Mouse (Mus musculus) limb, embryonic 11.5 days (tissue): ENCODE measurements around the gene Prss2. TPM values are rescaled to one million over a fixed set of nuclear protein-coding genes. Genes with fewer than 3 reads are reported as not detected.
A peak's percentile ranks its signal among the peaks of the same experiment; 100 is the strongest.
"Not testable (repeated sequence)": the region's sequence is repeated elsewhere in the genome, so short reads cannot be mapped to it uniquely, and the experiment has no call there.

Source experiments
- ATAC-seq: fragments of 200-750 bp; cut with Nextera tagmentation; 2 replicates; pipeline ENCODE4 v1.8.0; 2017; ENCODE audit warnings: low read depth; ENCODE audit not compliant: insufficient number of reproducible peaks, low FRiP score, low TSS enrichment
- DNase-seq: peaks from one replicate; pipeline ENCODE4 v3.0.0-alpha.2; 2015; ENCODE audit warnings: low spot score
- H3K27ac ChIP-seq: fragments of 300-500 bp; sonication (generic); replicated peaks from 2 replicates; pipeline ENCODE4 v1.5.1; 2014; ENCODE audit warnings: low read depth, mild to moderate bottlenecking, low read length
- H3K27me3 ChIP-seq: fragments of 300-500 bp; sonication (generic); 2 replicates; pipeline ENCODE4 v1.6.1; 2014; ENCODE audit warnings: mild to moderate bottlenecking, low read length, mixed read lengths; ENCODE audit not compliant: control insufficient read depth, insufficient read depth
- H3K36me3 ChIP-seq: fragments of 300-500 bp; sonication (generic); 2 replicates; pipeline ENCODE4 v1.6.1; 2014; ENCODE audit warnings: mild to moderate bottlenecking, low read length, moderate library complexity, mixed read lengths; ENCODE audit not compliant: control insufficient read depth, insufficient read depth
- H3K4me1 ChIP-seq: fragments of 300-500 bp; sonication (generic); 2 replicates; pipeline ENCODE4 v1.6.1; 2014; ENCODE audit warnings: low read length, mixed read lengths; ENCODE audit not compliant: control insufficient read depth, insufficient read depth
- H3K4me2 ChIP-seq: fragments of 300-500 bp; sonication (generic); 2 replicates; pipeline ENCODE4 v1.6.1; 2014; ENCODE audit warnings: low read depth, mild to moderate bottlenecking, moderate library complexity; ENCODE audit not compliant: severe bottlenecking
- H3K4me3 ChIP-seq: fragments of 300-500 bp; sonication (generic); 2 replicates; pipeline ENCODE4 v1.5.1; 2014; ENCODE audit warnings: low read depth, low read length
- H3K9ac ChIP-seq: fragments of 300-500 bp; sonication (generic); 2 replicates; pipeline ENCODE4 v1.6.1; 2014; ENCODE audit warnings: mild to moderate bottlenecking, low read length
- H3K9me3 ChIP-seq: fragments of 300-500 bp; sonication (generic); 2 replicates; pipeline ENCODE4 v1.6.1; 2016; ENCODE audit warnings: low read length; ENCODE audit not compliant: control insufficient read depth
- WGBS: fragments of 180-500 bp; shearing (Covaris S2); extraction: QIAGEN DNeasy Blood & Tissue Kit; methylation state at CpG from one replicate; pipeline ENCODE4 v1.1.7; 2014; 5-methylcytosine and 5-hydroxymethylcytosine counted together
- polyA plus RNA-seq: library from polyadenylated mRNA; unstranded; fragments of >200 nt; fragmentation: Nextera tagmentation; extraction: Ambion mirVana; gene quantifications from 2 replicates; pipeline ENCODE4 v1.2.1, GENCODE M21; 2014

Gene Prss2
- polyA plus RNA-seq, 1 experiment from 2014 or later: not detected

- no peak overlapping the region for H3K4me2 ChIP-seq
- 87% methylated on average over 8 of the region's 8 CpGs for WGBS
- no peak for ATAC-seq
Measured at GRCm38 (mm10) chr6:41532687-41533284, 11.2 kb downstream of the Prss2 start.

GRCm38 (mm10) chr6:41537376-41537775 lies 15.8 kb downstream of the Prss2 start:
- H3K4me3 ChIP-seq: no peak overlapping the region
- no peaks in the 10 kb centered on the region for H3K27me3 ChIP-seq
- 85% methylated on average over 1 of the region's 1 CpGs for WGBS
- no peak overlapping the region for H3K9ac ChIP-seq
- no peaks in the 10 kb centered on the region for H3K4me1 ChIP-seq
- ATAC-seq (no peak), DNase-seq (no peak)
- no peaks in the 10 kb centered on the region for H3K9me3 ChIP-seq
- H3K36me3 ChIP-seq: no peaks in the 10 kb centered on the region
- no peak overlapping the region for H3K4me2 ChIP-seq
- no peak overlapping the region for H3K27ac ChIP-seq

More at GRCm38 (mm10) chr6:41532687-41533284, 11.2 kb downstream of the Prss2 start:
- Histone ChIP-seq H3K9ac (no peak overlapping the region), H3K4me1 (no peaks in the 10 kb centered on the region), H3K27ac (no peak overlapping the region), H3K27me3 (no peaks in the 10 kb centered on the region), H3K36me3 (no peaks in the 10 kb centered on the region), H3K4me3 (no peak overlapping the region), H3K9me3 (no peaks in the 10 kb centered on the region)
- DNase-seq: no peak

GRCm38 (mm10) chr6:41538296-41538695 lies 16.7 kb downstream of the Prss2 start:
- WGBS: 86% methylated on average over 5 of the region's 8 CpGs

GRCm38 (mm10) chr6:41540746-41541145 lies 19.2 kb downstream of the Prss2 start:
- no peak for ATAC-seq

More at GRCm38 (mm10) chr6:41538296-41538695, 16.7 kb downstream of the Prss2 start:
- not testable (repeated sequence) for H3K9ac ChIP-seq, H3K27me3 ChIP-seq, H3K36me3 ChIP-seq, ATAC-seq, H3K4me3 ChIP-seq, H3K27ac ChIP-seq, H3K4me2 ChIP-seq, H3K9me3 ChIP-seq, H3K4me1 ChIP-seq, DNase-seq

GRCm38 (mm10) chr6:41541746-41542145 lies 20.2 kb downstream of the Prss2 start:
- no peak overlapping the region for H3K9ac ChIP-seq
- ATAC-seq (no peak), DNase-seq (no peak)
- peaks cover 12% of the 10 kb centered on the region for H3K27me3 ChIP-seq
- H3K4me1 ChIP-seq: no peaks in the 10 kb centered on the region
- no peak overlapping the region for H3K4me2 ChIP-seq
- H3K9me3 ChIP-seq: no peaks in the 10 kb centered on the region
- no peak overlapping the region for H3K4me3 ChIP-seq
- WGBS: 91% methylated on average over 1 of the region's 1 CpGs
- H3K36me3 ChIP-seq: no peaks in the 10 kb centered on the region
- no peak overlapping the region for H3K27ac ChIP-seq

More at GRCm38 (mm10) chr6:41540746-41541145, 19.2 kb downstream of the Prss2 start:
- Histone ChIP-seq H3K27ac (no peak overlapping the region), H3K27me3 (peaks cover 12% of the 10 kb centered on the region), H3K36me3 (no peaks in the 10 kb centered on the region), H3K4me2 (no peak overlapping the region), H3K4me3 (no peak overlapping the region), H3K4me1 (no peaks in the 10 kb centered on the region), H3K9ac (no peak overlapping the region), H3K9me3 (no peaks in the 10 kb centered on the region)
- no peak for DNase-seq

GRCm38 (mm10) chr6:41542983-41543382 lies 21.4 kb downstream of the Prss2 start:
- whole genome bisulfite sequencing: 21% methylated on average over 3 of the region's 3 CpGs

GRCm38 (mm10) chr6:41543411-41544050 lies 21.9 kb downstream of the Prss2 start:
- ATAC-seq: no peak
- Histone ChIP-seq H3K4me2 (peak overlapping the region; percentile 38; the same call in 1 of the 2 replicates), H3K27ac (no peak overlapping the region), H3K27me3 (peaks cover 12% of the 10 kb centered on the region), H3K4me3 (peak overlapping the region; percentile 16; the same call in 1 of the 2 replicates), H3K36me3 (no peaks in the 10 kb centered on the region), H3K9me3 (no peaks in the 10 kb centered on the region), H3K4me1 (no peaks in the 10 kb centered on the region), H3K9ac (no peak overlapping the region)
- DNase-seq: no peak
- WGBS: 3% methylated on average over 28 of the region's 28 CpGs

More at GRCm38 (mm10) chr6:41542983-41543382, 21.4 kb downstream of the Prss2 start:
- Histone ChIP-seq H3K27ac (no peak overlapping the region), H3K4me1 (no peaks in the 10 kb centered on the region), H3K4me2 (peak overlapping the region; percentile 38; the same call in 1 of the 2 replicates), H3K27me3 (peaks cover 12% of the 10 kb centered on the region), H3K9ac (no peak overlapping the region), H3K9me3 (no peaks in the 10 kb centered on the region), H3K4me3 (no peak overlapping the region), H3K36me3 (no peaks in the 10 kb centered on the region)
- ATAC-seq (no peak), DNase-seq (no peak)

- H3K27me3 ChIP-seq: peaks cover 12% of the 10 kb centered on the region
- H3K4me1 ChIP-seq: no peaks in the 10 kb centered on the region
- no peak for DNase-seq
- no peak overlapping the region for H3K4me2 ChIP-seq
- H3K27ac ChIP-seq: no peak overlapping the region
- no peak overlapping the region for H3K4me3 ChIP-seq
- WGBS: 84% methylated on average over 5 of the region's 5 CpGs
- no peak for ATAC-seq
- no peaks in the 10 kb centered on the region for H3K9me3 ChIP-seq
- H3K9ac ChIP-seq: no peak overlapping the region
- no peaks in the 10 kb centered on the region for H3K36me3 ChIP-seq
Measured at GRCm38 (mm10) chr6:41544381-41544924, 22.9 kb downstream of the Prss2 start.
